Mouse (Mus musculus) heart, postnatal 25 days (tissue): ENCODE measurements at regions not wholly inside any gene's neighbourhood (a gene's known extent, or its start where the extent isn't known, plus 50 kb on each side); places are given as distances from the start of the nearest gene placed in this dataset.

Source experiments
- DNase-seq: peaks from one replicate; pipeline ENCODE4 v3.0.0; 2022; ENCODE audit warnings: low spot score
- intact Hi-C: fragments of 180-260 bp; cut with DNase I; formaldehyde crosslinking; loops from one replicate; pipeline ENCODE4 v1.15.1; 2025

GRCm38 (mm10) chr12:106185398-106186077, 175.5 kb downstream of the Vrk1 start:
- intact Hi-C loops: no loop called here
- DNase-seq: no peak

GRCm38 (mm10) chr12:106186501-106186900, 176.5 kb downstream of the Vrk1 start:
- intact Hi-C loops: no loop called here
- DNase-seq: no peak

DNA sequence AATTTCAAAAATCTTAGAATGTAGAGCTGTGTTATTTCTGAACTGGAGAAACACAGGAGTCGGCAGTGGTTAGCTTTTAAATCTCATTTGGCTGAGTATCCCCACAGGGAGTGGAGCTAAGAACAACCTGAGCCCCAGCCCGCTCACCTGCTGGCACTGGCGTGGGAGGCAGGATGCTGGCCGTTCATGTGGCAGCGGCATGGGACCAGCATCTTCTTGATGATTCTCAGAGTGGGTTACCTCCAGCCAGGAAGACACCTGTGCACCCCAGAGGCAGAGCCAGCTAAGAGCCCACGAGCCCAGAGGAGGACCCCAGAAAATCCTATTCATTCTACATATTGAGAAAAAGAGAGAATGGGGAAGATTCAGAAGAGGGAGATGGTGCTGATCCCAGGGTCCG, 181.7 kb downstream of the Vrk1 start:
- DNase-seq: no peak
- intact Hi-C loops: no loop called here

GRCm38 (mm10) chr12:106199302-106199701, 189.3 kb downstream of the Vrk1 start:
- no peak for DNase-seq
- intact Hi-C loops: no loop called here

GRCm38 (mm10) chr12:106203526-106203925, 193.5 kb downstream of the Vrk1 start:
- no peak for DNase-seq
- intact Hi-C loops: no loop called here

GRCm38 (mm10) chr12:106210959-106211358, 200.9 kb downstream of the Vrk1 start:
- intact Hi-C loops: no loop called here
- DNase-seq: no peak

GRCm38 (mm10) chr12:106211488-106211887, 201.5 kb downstream of the Vrk1 start:
- intact Hi-C loops: no loop called here
- DNase-seq: no peak

GRCm38 (mm10) chr12:106212397-106212796, 202.4 kb downstream of the Vrk1 start:
- intact Hi-C loops: no loop called here
- DNase-seq: no peak

DNA sequence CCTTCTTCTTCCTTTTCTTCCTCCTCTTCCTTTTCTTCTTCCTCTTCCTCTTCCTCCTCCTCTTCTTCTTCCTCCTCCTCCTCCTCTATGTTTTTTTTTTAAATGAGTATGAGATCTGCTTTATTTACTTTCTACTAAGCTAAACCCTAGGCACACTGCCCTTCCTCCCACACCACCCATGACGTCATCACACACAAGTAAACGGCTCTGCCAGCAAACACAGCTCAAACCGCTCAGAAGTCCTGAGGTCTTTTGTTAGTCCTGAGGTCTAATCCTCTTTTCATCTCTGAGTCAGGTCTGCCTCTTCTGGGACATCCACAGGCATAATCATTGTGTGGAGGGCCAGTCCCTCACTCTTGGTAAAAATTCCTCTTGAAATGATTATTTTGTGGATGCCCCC, 210.0 kb downstream of the Vrk1 start:
- intact Hi-C loops: no loop called here
- DNase-seq: no peak

DNA sequence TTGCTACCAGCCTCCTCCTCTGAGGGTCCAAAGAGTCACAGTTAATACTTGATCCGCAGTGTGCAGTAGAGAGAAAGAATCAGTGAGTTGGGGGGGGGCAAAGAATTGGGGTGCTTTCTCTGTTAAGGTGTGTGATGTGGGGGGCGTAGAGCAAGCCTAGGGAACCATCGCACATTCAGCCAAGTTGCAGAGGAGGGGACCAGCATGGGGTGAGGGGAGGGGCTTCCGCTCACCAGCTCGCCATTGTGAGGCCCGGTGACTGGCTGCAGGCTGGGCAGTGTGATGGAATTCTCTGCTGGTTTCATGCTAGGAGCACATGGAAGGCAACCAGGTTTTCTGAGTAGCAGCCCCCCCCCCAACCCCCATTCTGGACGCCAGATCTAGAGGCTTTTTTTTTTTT, 216.2 kb downstream of the Vrk1 start:
- intact Hi-C loops: no loop called here
- DNase-seq: no peak

DNA sequence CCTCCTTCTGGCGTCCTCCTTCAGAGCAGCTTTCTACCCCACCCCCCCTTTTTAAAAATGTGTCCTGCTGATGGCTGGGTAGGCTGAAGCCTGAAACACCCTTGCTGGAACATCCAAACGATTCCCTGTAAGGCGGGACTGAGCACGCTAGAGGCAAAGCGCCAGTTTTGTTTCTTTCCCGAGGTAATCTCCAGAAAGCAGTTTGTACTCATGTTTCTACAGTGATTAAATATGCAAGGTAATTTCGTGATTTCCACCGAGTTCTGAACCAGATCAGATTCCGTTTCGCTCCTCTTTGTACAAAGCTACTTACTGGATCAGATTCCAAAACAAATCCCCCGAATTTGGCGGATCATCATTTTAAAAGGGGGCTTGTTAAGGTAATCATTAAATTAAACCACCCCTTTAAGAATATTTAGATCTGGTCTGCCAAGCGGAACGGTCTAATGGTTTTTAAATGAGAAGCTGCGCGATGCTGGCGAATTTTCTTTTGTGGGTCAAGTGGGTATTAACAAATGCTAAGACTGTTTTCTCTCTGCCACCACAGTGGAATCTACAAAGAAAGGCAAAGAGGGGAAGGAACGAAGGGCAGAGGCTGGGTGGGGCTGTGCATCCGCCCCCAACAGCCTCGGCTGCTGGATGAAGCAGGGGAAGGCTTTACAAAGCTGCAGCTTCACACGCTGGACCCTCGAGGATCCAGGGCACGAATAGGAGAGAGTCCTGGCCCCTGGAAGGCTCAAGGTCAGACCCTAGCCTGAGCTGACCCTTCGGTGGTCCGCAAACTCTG, 216.9 kb downstream of the Vrk1 start:
- intact Hi-C loops: no loop called here
- DNase-seq: no peak

- no peak for DNase-seq
- intact Hi-C loops: no loop called here
These were observed 217.5 kb downstream of the Vrk1 start for GRCm38 (mm10) chr12:106227563-106227840.

DNA sequence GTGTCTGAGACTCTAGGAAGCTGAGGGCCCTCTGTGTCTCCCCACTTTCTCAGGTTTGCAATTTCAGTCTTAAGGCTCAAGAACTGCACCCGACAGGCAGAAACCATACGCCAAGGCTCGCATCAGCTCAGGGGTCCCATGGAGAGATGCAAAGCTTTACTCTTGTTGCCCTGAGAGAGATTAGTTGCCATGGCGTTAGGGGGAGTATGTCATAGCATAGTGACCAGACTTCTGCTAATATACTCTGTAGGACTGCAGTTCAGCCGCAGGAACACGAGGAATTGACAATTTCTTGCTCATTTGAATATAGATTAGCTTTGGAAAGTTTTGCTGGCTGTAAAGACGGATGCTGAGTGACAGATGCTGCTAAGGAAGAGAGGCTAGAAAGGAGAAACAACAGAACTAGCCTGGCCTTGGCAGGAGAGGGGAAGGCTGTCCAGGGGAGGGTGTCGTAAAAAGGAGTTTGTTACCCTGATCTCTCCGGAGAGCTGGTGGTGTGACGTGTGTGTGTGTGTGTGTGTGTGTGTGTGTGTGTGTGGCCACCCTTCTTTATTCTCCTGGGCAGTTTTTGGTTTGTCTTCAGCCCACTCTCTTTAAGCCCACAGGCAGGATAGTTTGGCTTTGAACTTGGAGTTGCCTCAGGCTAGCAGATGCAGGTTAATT, 235.3 kb downstream of the Vrk1 start:
- DNase-seq: no peak
- intact Hi-C loops: no loop called here

DNA sequence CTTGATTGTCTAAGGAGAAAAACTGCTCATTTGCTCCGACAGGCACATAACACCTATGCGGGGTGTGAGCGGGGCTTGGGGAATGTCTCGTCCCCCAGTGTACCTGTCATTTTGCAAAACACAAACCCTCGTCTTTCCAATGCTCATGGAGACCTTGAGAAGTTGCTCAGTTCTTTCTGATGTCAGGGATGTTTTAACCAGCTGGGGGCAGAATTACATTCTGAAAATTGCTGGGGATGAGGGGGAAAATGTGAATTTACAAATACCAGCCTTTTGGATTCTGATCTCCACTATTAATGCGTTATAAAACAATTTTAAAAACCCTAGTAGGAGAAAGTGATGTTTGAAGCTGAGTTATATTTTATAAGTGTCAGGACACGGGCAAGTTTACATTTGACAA, 263.6 kb downstream of the Vrk1 start:
- intact Hi-C loops: no loop called here

GRCm38 (mm10) chr12:106277886-106278285, 267.9 kb downstream of the Vrk1 start:
- intact Hi-C loops: no loop called here
- no peak for DNase-seq

More for the DNA sequence above, 263.6 kb downstream of the Vrk1 start:
- DNase-seq: no peak

- no peak for DNase-seq
- intact Hi-C loops: no loop called here
These were observed 272.6 kb downstream of the Vrk1 start for GRCm38 (mm10) chr12:106282491-106283106.

- DNase-seq: no peak
- intact Hi-C loops: no loop called here
These were observed 274.8 kb downstream of the Vrk1 start for GRCm38 (mm10) chr12:106284814-106285213.

DNA sequence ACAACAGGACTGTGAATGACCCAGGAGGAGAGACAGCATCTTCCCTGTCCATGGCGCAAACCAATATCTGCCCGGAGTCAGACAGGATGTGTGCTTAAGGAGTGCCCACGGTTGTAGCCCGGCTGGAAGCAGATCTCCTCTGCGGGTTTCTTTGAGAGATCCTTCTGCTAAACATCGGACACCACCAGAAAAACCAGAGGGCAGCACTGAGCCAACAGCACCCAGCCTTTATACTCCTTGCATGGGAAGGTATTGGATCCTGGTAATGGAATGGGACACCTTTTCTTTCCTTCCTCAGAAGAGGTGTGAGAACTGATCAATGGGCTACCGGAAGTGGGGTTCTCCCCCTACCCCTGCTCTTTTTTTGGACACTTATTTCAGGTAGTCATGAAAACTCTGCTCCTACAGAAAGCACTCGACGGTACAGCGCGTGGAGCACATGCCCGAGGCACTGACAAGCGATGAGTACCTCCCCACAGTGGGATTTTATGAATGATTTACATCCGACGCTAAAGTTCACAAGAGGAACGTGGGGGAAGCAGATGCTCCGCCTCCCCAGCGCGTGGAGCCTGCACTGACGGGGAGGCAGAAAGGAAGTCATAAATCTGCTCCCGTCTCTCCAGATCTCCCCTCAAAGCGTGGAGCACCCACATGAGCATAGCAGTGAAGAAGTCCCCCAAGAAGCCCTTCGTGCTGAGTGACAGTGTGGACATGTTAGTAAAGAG, 278.9 kb downstream of the Vrk1 start:
- no peak for DNase-seq
- intact Hi-C loops: no loop called here

- DNase-seq: no peak
- intact Hi-C loops: no loop called here
These were observed 281.5 kb downstream of the Vrk1 start for GRCm38 (mm10) chr12:106291476-106292046.

DNA sequence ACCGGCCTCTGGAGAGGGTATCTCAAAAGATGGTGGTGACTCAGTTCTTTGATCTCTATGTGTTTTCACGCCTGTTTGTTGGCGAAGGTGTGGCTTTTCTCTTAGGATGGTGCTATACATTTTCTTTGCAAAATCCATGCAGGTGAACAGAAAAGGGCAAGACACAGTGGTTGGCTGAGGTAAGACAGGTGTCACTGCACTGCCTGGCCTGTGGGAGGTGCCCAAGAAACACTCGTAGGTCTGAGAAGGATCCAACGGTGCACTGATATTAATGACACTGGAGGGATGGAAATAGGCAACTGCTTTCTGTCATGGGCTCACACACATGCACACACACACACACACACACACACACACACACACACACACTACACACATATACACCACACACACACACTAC, 283.1 kb downstream of the Vrk1 start:
- intact Hi-C loops: no loop called here
- no peak for DNase-seq
